Mouse (Mus musculus) ES-E14 (cell line): ENCODE measurements around the gene Slc25a34.

Experiments used
- MAFK ChIP-seq: IDR thresholded peaks from 2 replicates; pipeline ENCODE4 v1.6.1; 2014; ENCODE audit warnings: mild to moderate bottlenecking, low read depth, low read length, inconsistent platforms; ENCODE audit not compliant: insufficient read depth
- ZNF384 ChIP-seq: IDR thresholded peaks from 2 replicates; pipeline ENCODE4 v1.6.1; 2012; ENCODE audit warnings: low read depth, low read length, inconsistent platforms

- TF ChIP-seq MAFK: no peak
- TF ChIP-seq ZNF384: no peak
Measured at GRCm38 (mm10) chr4:141643118-141643855, 19.7 kb upstream of the Slc25a34 start.
